Mouse (Mus musculus) lung, embryonic 16.5 days (tissue): ENCODE data around the gene Syt16. TPM values are rescaled to one million over a fixed set of nuclear protein-coding genes. Genes with fewer than 3 reads are reported as not detected.

ENCODE experiments used
- ATAC-seq: fragments of 200-750 bp; cut with Nextera tagmentation; 2 replicates; pipeline ENCODE4 v1.8.0; 2017; ENCODE audit warnings: low read depth, mild to moderate bottlenecking, moderate library complexity
- H3K27ac ChIP-seq: fragments of 300-500 bp; sonication (generic); 2 replicates; pipeline ENCODE4 v1.5.1; 2014; ENCODE audit warnings: mild to moderate bottlenecking, control low read depth, low read length
- H3K27me3 ChIP-seq: fragments of 300-500 bp; sonication (generic); 2 replicates; pipeline ENCODE4 v1.6.1; 2014; ENCODE audit warnings: low read depth, low read length, mixed read lengths; ENCODE audit not compliant: control insufficient read depth, insufficient read depth
- H3K36me3 ChIP-seq: fragments of 300-500 bp; sonication (generic); 2 replicates; pipeline ENCODE4 v1.6.1; 2014; ENCODE audit warnings: low read length; ENCODE audit not compliant: control insufficient read depth, insufficient read depth
- H3K4me1 ChIP-seq: fragments of 300-500 bp; sonication (generic); replicated peaks from 2 replicates; pipeline ENCODE4 v1.6.1; 2014; ENCODE audit warnings: low read length, mixed read lengths; ENCODE audit not compliant: control insufficient read depth, insufficient read depth
- H3K4me2 ChIP-seq: fragments of 300-500 bp; sonication (generic); 2 replicates; pipeline ENCODE4 v1.6.1; 2014; ENCODE audit warnings: low read depth, low read length, control low read depth
- H3K4me3 ChIP-seq: fragments of 300-500 bp; sonication (generic); 2 replicates; pipeline ENCODE4 v1.5.1; 2014; ENCODE audit warnings: mild to moderate bottlenecking, low read length, control low read depth
- H3K9ac ChIP-seq: fragments of 300-500 bp; sonication (generic); 2 replicates; pipeline ENCODE4 v1.6.1; 2014; ENCODE audit warnings: low read length, control low read depth
- H3K9me3 ChIP-seq: fragments of 300-500 bp; sonication (generic); 2 replicates; pipeline ENCODE4 v1.6.1; 2016; ENCODE audit warnings: low read length; ENCODE audit not compliant: control insufficient read depth
- WGBS: fragments of 180-500 bp; shearing (Covaris S2); extraction: QIAGEN DNeasy Blood & Tissue Kit; methylation state at CpG from one replicate; pipeline ENCODE4 v1.1.7; 2014; 5-methylcytosine and 5-hydroxymethylcytosine counted together
- polyA plus RNA-seq: library from polyadenylated mRNA; unstranded; fragments of >200 nt; fragmentation: Nextera tagmentation; extraction: Ambion mirVana; gene quantifications from 2 replicates; pipeline ENCODE4 v1.2.1, GENCODE M21; 2015

The Syt16 gene
- polyA plus RNA-seq, 1 experiment from 2014 or later: 0.30 TPM

DNA sequence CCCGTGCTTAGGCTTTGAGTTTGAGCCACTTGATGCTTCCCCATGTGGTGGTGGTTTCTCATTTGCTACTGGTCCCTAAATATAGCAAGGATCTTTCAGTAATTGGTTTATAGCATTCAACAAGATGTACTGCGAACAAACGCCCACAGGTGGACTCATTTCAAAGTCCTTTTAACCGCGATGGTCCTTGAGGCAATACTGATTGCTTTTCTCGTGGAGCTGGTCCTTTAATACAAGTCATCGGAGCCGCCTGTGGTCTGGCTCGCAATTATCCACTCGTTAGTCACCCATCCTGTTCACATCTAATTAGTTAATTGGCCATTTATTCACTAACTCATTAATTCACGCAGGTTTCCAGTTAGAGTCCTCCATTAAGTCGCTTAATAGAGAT is 560 bp upstream of the Syt16 start:
- 0 out of 2 replicates have a peak, but pooled peaks cover 3% of the 10 kb centered on the region for H3K4me1 ChIP-seq
- no peaks in the 10 kb centered on the region for H3K9me3 ChIP-seq
- no peak overlapping the region for H3K9ac ChIP-seq
- peaks cover 15% of the 10 kb centered on the region for H3K27me3 ChIP-seq
- no peaks in the 10 kb centered on the region for H3K36me3 ChIP-seq
- no peak overlapping the region for H3K4me2 ChIP-seq
- H3K4me3 ChIP-seq: no peak overlapping the region
- no peak for ATAC-seq
- 58% methylated on average over 12 of the region's 12 CpGs for WGBS
- no peak overlapping the region for H3K27ac ChIP-seq

DNA sequence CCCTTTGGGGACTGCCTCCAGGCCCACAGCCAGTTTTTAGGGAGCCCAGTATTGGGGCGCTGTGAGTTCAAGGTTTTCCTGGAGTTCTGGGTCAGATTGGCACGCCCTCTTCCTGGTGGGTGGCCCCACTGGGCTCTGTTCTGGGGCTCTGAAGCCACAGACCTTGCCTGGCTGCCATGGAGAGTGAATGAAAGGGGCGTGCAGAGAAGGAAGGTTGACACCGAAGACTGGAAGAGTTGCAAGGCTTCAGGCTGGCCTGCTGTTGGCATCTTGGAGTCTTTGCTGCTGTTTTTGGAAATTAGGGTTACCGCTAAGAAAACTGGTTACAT is 631 bp downstream of the Syt16 start:
- peak overlapping the region; percentile 61 for H3K4me3 ChIP-seq
- no peak for ATAC-seq
- 44% methylated on average over 5 of the region's 5 CpGs for WGBS
- H3K27me3 ChIP-seq: peaks cover 15% of the 10 kb centered on the region
- no peaks in the 10 kb centered on the region for H3K36me3 ChIP-seq
- H3K4me1 ChIP-seq: 0 out of 2 replicates have a peak, but pooled peaks cover 3% of the 10 kb centered on the region
- no peak overlapping the region for H3K27ac ChIP-seq
- peak overlapping the region; percentile 97 for H3K4me2 ChIP-seq
- peak overlapping the region; percentile 66 for H3K9ac ChIP-seq
- H3K9me3 ChIP-seq: no peaks in the 10 kb centered on the region

DNA sequence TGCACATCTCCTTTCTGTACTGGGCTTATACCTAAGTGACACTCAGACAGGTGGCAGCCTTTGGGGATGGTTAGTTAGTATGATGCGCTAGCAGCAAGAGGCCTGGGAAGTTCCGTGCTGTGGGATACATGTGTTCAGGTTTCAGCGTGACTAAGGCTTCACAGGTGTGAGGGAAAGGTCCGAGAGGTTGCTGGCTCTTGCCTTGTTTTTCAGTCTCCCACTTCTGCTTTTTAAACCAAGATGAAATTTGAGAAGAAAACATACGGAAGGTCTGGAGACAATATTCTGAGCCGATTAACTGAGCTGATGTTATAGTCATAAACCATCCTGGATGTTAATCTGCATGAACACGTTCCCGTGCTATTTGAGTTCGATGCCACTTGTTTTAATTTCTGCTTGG is 5.0 kb downstream of the Syt16 start:
- 83% methylated on average over 9 of the region's 9 CpGs for WGBS
- Histone ChIP-seq H3K4me1 (0 out of 2 replicates have a peak, but pooled peaks cover 3% of the 10 kb centered on the region), H3K4me3 (no peak overlapping the region), H3K36me3 (no peaks in the 10 kb centered on the region), H3K9ac (no peak overlapping the region), H3K27me3 (peaks cover 14% of the 10 kb centered on the region), H3K9me3 (no peaks in the 10 kb centered on the region), H3K27ac (no peak overlapping the region), H3K4me2 (no peak overlapping the region)
- ATAC-seq: no peak

DNA sequence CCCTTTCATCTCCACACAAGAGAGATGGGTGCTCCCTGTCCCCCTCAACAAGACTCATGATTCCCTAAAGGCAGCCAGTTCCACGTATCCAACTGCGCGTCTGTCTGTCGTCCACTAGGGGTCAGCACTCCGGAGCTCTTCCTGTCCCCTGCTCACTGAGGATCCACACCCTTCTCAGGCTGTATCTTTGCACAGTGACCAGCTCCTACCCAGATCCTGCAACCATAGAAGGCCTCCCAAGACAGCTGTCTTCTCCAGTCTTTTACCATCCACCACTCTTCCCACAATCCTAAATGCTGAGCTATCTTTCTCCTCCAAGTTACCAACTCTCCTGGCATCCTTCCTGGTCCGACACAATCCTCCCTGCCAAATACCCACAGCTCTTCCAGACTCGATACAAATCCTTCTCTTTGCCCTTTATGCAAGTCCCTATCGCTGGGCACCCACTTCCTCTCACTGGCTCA is 12.0 kb downstream of the Syt16 start:
- Histone ChIP-seq H3K4me3 (no peak overlapping the region), H3K9ac (no peak overlapping the region), H3K36me3 (no peaks in the 10 kb centered on the region), H3K27ac (no peak overlapping the region), H3K27me3 (no peaks in the 10 kb centered on the region), H3K9me3 (no peaks in the 10 kb centered on the region), H3K4me1 (no peaks in the 10 kb centered on the region; the same call in 1 of the 2 replicates), H3K4me2 (no peak overlapping the region)
- ATAC-seq: peak; percentile 32; the same call in 1 of the 2 replicates
- whole genome bisulfite sequencing: 19% methylated on average over 8 of the region's 8 CpGs

DNA sequence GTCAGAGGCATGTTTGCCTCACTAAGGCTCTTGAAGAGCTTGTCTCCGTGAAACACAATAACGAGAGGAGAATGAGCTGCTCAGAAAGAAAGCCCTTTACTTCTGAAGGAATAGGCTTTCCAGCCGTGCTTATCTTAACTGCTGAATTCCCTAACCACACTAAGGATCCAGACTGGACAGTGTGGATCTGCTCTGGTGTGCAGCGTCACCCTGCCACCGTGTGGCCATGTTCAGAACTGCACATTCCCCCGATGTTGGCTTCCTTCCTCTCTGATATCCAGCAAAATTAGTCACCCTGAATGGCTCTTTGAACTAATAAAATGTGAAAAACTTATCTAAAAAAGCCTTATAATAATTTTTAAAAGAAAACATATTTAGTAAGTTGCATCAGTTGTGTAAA is 16.3 kb downstream of the Syt16 start:
- Histone ChIP-seq H3K4me2 (peak overlapping the region; percentile 50), H3K4me3 (peak overlapping the region; percentile 21), H3K27ac (no peak overlapping the region), H3K9me3 (no peaks in the 10 kb centered on the region), H3K27me3 (no peaks in the 10 kb centered on the region), H3K36me3 (no peaks in the 10 kb centered on the region), H3K4me1 (no peaks in the 10 kb centered on the region; the same call in 1 of the 2 replicates), H3K9ac (no peak overlapping the region)
- 0% methylated on average over 6 of the region's 6 CpGs for WGBS
- peak; percentile 85 for ATAC-seq

DNA sequence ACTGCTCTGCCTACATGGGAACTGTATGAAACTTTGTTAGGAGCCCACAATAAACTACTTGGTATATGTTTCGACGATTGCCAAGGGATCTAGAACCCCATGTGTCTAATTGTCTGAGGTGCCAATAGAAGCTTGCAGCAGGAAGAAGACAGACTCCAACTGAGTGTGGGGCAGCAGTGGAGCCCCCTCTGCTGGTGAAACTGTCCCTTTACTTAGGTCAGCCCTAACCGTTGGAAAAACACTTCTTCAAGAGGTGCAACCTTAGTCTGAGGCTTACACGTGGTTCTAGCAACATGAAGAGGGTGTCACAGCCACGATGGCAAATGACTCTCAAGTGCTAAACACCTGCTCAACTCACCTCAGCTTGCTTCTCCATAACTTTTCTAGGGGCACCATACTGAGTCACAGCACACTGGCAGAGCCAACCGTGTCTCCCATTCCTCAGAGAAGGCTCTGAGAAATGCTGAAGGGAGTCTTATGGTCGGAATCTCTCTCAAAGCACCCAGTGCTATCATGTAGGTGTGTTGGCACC is 17.3 kb downstream of the Syt16 start:
- no peak overlapping the region for H3K4me2 ChIP-seq
- no peaks in the 10 kb centered on the region for H3K9me3 ChIP-seq
- no peak overlapping the region for H3K9ac ChIP-seq
- H3K36me3 ChIP-seq: no peaks in the 10 kb centered on the region
- no peak overlapping the region for H3K4me3 ChIP-seq
- 56% methylated on average over 7 of the region's 7 CpGs for WGBS
- H3K4me1 ChIP-seq: no peaks in the 10 kb centered on the region; the same call in 1 of the 2 replicates
- H3K27ac ChIP-seq: no peak overlapping the region
- ATAC-seq: no peak
- H3K27me3 ChIP-seq: no peaks in the 10 kb centered on the region

DNA sequence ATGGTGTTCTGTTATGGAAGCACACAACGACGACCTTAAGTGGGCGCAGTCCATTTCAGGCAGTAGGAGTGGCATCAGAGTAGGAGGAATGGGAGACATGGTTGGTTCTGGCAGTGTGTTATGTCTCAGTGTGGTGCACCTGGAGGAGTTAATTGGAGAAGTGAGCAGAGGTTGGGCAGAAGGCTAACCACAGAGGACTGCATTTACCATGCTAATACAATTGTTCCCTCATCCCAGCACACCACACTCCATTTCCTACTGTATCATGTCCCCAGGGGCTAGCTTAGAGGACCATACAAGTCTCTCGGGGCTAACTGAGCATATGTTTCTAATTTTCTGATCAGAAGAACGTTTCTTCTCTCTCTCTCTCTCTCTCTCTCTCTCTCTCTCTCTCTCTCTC is 18.0 kb downstream of the Syt16 start:
- Histone ChIP-seq H3K4me2 (no peak overlapping the region), H3K4me1 (no peaks in the 10 kb centered on the region; the same call in 1 of the 2 replicates), H3K36me3 (no peaks in the 10 kb centered on the region), H3K27ac (no peak overlapping the region), H3K9me3 (no peaks in the 10 kb centered on the region), H3K27me3 (no peaks in the 10 kb centered on the region), H3K4me3 (no peak overlapping the region), H3K9ac (no peak overlapping the region)
- ATAC-seq: no peak
- WGBS: 70% methylated on average over 5 of the region's 5 CpGs

DNA sequence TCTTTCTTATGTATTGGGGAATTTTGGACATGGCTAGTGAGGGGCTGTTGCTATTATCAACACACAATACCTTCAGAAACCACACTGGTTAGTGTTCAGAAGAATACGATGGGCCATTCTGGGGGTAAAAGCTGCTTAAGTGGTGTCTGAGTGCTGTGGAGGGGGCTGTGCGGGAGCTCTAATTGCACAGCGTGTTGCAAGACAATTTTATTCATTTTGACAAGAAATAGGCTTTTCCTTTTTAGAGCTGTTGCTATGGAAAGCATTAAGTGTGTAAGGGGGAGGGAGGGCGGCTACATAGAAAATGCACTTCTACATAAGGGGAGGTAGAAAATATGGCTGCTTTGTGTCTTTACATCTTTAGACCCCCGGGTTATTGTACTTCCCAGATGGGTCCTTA is 25.8 kb downstream of the Syt16 start:
- ATAC-seq: no peak
- no peak overlapping the region for H3K27ac ChIP-seq

DNA sequence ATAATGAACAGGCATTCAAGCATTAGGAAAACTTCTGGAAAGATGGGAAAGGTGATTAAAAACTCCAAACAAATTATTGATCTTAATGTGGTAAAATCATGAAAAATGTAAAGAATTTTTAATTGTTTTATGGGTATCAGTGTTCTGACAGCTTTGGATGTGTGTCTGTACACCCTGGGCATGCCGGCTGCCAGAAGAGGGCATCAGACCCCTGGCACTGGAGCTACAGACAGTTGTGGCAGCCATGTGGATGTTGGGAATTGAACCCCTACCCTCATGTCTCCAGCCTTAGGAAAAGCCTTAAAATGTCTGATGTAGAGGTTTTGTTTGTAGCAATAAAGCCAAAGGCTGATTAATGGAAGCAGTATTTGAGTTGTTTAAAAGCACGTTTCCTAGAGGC is 27.5 kb downstream of the Syt16 start:
- H3K27me3 ChIP-seq: no peaks in the 10 kb centered on the region
- H3K4me2 ChIP-seq: no peak overlapping the region
- no peak for ATAC-seq
- H3K9ac ChIP-seq: no peak overlapping the region
- no peaks in the 10 kb centered on the region for H3K9me3 ChIP-seq
- H3K4me3 ChIP-seq: no peak overlapping the region
- H3K27ac ChIP-seq: no peak overlapping the region
- H3K36me3 ChIP-seq: no peaks in the 10 kb centered on the region
- no peaks in the 10 kb centered on the region for H3K4me1 ChIP-seq
- WGBS: 71% methylated on average over 2 of the region's 2 CpGs

More for the DNA sequence above, 25.8 kb downstream of the Syt16 start:
- no peaks in the 10 kb centered on the region for H3K27me3 ChIP-seq
- no peaks in the 10 kb centered on the region for H3K4me1 ChIP-seq
- no peak overlapping the region for H3K4me3 ChIP-seq
- H3K9me3 ChIP-seq: no peaks in the 10 kb centered on the region
- 59% methylated on average over 5 of the region's 5 CpGs for WGBS
- H3K36me3 ChIP-seq: no peaks in the 10 kb centered on the region
- no peak overlapping the region for H3K4me2 ChIP-seq
- no peak overlapping the region for H3K9ac ChIP-seq

DNA sequence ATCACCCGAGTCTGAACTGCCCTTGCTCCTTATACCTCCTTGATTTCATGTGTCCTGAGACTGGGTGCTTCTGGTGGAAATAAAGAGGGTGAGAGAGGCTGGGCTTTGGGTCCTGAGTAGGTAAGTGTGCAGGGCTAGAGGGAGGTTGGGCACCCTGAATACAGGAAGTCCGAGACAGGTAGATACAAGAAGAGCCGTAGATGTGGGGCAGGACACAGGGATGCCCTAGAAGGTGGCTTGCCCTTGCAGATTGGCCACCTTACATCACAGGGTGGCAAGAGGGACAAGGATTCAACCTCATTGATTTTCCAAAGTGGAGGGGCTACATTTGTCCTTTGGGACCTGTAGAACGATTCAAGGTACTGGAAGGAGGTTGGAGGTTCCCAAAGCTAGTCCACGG is 45.8 kb downstream of the Syt16 start:
- H3K9me3 ChIP-seq: no peaks in the 10 kb centered on the region
- no peaks in the 10 kb centered on the region for H3K27me3 ChIP-seq
- H3K4me1 ChIP-seq: no peaks in the 10 kb centered on the region
- no peak for ATAC-seq
- 84% methylated on average over 5 of the region's 5 CpGs for WGBS
- no peak overlapping the region for H3K4me2 ChIP-seq
- no peak overlapping the region for H3K4me3 ChIP-seq
- no peak overlapping the region for H3K9ac ChIP-seq
- H3K36me3 ChIP-seq: no peaks in the 10 kb centered on the region
- no peak overlapping the region for H3K27ac ChIP-seq
